Mouse (Mus musculus) CH12.LX (cell line): ENCODE data around the gene Lpin1. TPM values are rescaled to one million over a fixed set of nuclear protein-coding genes. Genes with fewer than 3 reads are reported as not detected.

ENCODE experiments used
- DNase-seq: peaks from one replicate; pipeline ENCODE4 v3.0.0-alpha.2; 2013; ENCODE audit errors: extremely low read depth
- H3K27ac ChIP-seq: 2 replicates; pipeline ENCODE4 v1.5.1; 2012; ENCODE audit warnings: low read depth, mild to moderate bottlenecking, control low read depth, moderate library complexity; ENCODE audit not compliant: insufficient read depth
- H3K27me3 ChIP-seq: replicated peaks from 2 replicates; pipeline ENCODE3; 2012; ENCODE audit warnings: inconsistent platforms
- H3K36me3 ChIP-seq, 2 experiments: replicated peaks in 1 of 2; 2 replicates each; pipeline versions ENCODE3 to v1.6.1; 2012; ENCODE audit warnings: inconsistent platforms in 1 of 2, low read length in 1 of 2, mild to moderate bottlenecking in 1 of 2, mixed read lengths in 1 of 2, moderate library complexity in 1 of 2; ENCODE audit not compliant: control insufficient read depth in 1 of 2, insufficient read depth in 1 of 2
- H3K4me1 ChIP-seq, 2 experiments: 2 replicates each; pipeline ENCODE4 v1.6.1; 2012; ENCODE audit warnings: inconsistent platforms in 1 of 2, moderate library complexity in 1 of 2; ENCODE audit not compliant: insufficient read depth in 2 of 2, control insufficient read depth in 1 of 2
- H3K4me2 ChIP-seq: 2 replicates; pipeline ENCODE4 v1.6.1; 2012; ENCODE audit warnings: low read depth, mild to moderate bottlenecking, control low read depth; ENCODE audit not compliant: poor library complexity, insufficient read depth, severe bottlenecking
- H3K4me3 ChIP-seq, 3 experiments: fragments of 150-350 bp in 1 of 3; sonication (generic) in 1 of 3; replicated peaks in 1 of 3; 2 replicates each; pipeline versions ENCODE3 to v1.5.1; 2011 to 2012; ENCODE audit warnings: low read depth in 2 of 3, low read length in 2 of 3, mild to moderate bottlenecking in 2 of 3, moderate library complexity in 2 of 3, control low read depth in 1 of 3, improper control_type of control experiment in 1 of 3, inconsistent platforms in 1 of 3, mixed read lengths in 1 of 3; ENCODE audit not compliant: poor library complexity in 1 of 3
- H3K79me2 ChIP-seq: replicated peaks from 2 replicates; pipeline ENCODE4 v1.6.1; 2012; ENCODE audit warnings: mild to moderate bottlenecking, moderate library complexity; ENCODE audit not compliant: control insufficient read depth, poor library complexity, insufficient read depth, severe bottlenecking; ENCODE audit errors: extremely low read depth
- H3K9ac ChIP-seq: 2 replicates; pipeline ENCODE4 v1.6.1; 2012; ENCODE audit warnings: low read depth, mild to moderate bottlenecking, control low read depth, moderate library complexity; ENCODE audit not compliant: insufficient read depth
- H3K9me3 ChIP-seq: replicated peaks from 2 replicates; pipeline ENCODE3; 2012; ENCODE audit warnings: low read length, inconsistent platforms, mixed read lengths
- BHLHE40 ChIP-seq: IDR thresholded peaks from 2 replicates; pipeline ENCODE4 v1.6.1; 2011; ENCODE audit warnings: mild to moderate bottlenecking, low read depth, low read length, improper control_type of control experiment
- CHD2 ChIP-seq: IDR thresholded peaks from 2 replicates; pipeline ENCODE4 v1.6.1; 2011; ENCODE audit warnings: low read length, improper control_type of control experiment
- CTCF ChIP-seq, 2 experiments: IDR thresholded peaks in 1 of 2; conservative IDR thresholded peaks in 1 of 2; 2 replicates each; pipeline ENCODE4 v1.5.1; 2011 to 2012; ENCODE audit warnings: low read depth in 2 of 2, low read length in 2 of 2, improper control_type of control experiment in 1 of 2, inconsistent platforms in 1 of 2, mild to moderate bottlenecking in 1 of 2, moderate library complexity in 1 of 2
- E2F4 ChIP-seq: IDR thresholded peaks from 2 replicates; pipeline ENCODE4 v1.6.1; 2011; ENCODE audit warnings: low read depth, low read length, improper control_type of control experiment; ENCODE audit not compliant: insufficient replicate concordance
- ELF1 ChIP-seq: IDR thresholded peaks from 2 replicates; pipeline ENCODE4 v1.6.1; 2014; ENCODE audit warnings: low read depth, mild to moderate bottlenecking, inconsistent platforms, low read length, improper control_type of control experiment
- EP300 ChIP-seq: IDR thresholded peaks from 2 replicates; pipeline ENCODE4 v1.6.1; 2011; ENCODE audit warnings: low read length, improper control_type of control experiment
- ETS1 ChIP-seq: conservative IDR thresholded peaks from 2 replicates; pipeline ENCODE4 v1.6.1; 2012; ENCODE audit warnings: low read depth, mild to moderate bottlenecking, inconsistent platforms, low read length, improper control_type of control experiment, moderate library complexity
- GABPA ChIP-seq: IDR thresholded peaks from 2 replicates; pipeline ENCODE4 v1.6.1; 2012; ENCODE audit warnings: low read depth, low read length, improper control_type of control experiment, inconsistent platforms; ENCODE audit not compliant: insufficient replicate concordance
- JUN ChIP-seq: IDR thresholded peaks from 2 replicates; pipeline ENCODE4 v1.6.1; 2011; ENCODE audit warnings: low read depth, mild to moderate bottlenecking, low read length, improper control_type of control experiment, moderate library complexity; ENCODE audit not compliant: insufficient read depth
- JUND ChIP-seq: conservative IDR thresholded peaks from 2 replicates; pipeline ENCODE4 v1.6.1; 2011; ENCODE audit warnings: low read depth, low read length, improper control_type of control experiment
- KAT2A ChIP-seq: IDR thresholded peaks from 2 replicates; pipeline ENCODE4 v1.6.1; 2012; ENCODE audit warnings: low read length, improper control_type of control experiment, inconsistent platforms; ENCODE audit not compliant: insufficient replicate concordance
- MAFK ChIP-seq: IDR thresholded peaks from 2 replicates; pipeline ENCODE4 v1.6.1; 2011; ENCODE audit warnings: low read length, improper control_type of control experiment; ENCODE audit not compliant: insufficient replicate concordance
- MAX ChIP-seq: IDR thresholded peaks from 2 replicates; pipeline ENCODE4 v1.6.1; 2011; ENCODE audit warnings: low read length, improper control_type of control experiment
- MEF2A ChIP-seq: IDR thresholded peaks from 2 replicates; pipeline ENCODE4 v1.6.1; 2014; ENCODE audit warnings: low read depth, mild to moderate bottlenecking, inconsistent platforms, low read length, improper control_type of control experiment, borderline replicate concordance
- MXI1 ChIP-seq: IDR thresholded peaks from 2 replicates; pipeline ENCODE4 v1.6.1; 2011; ENCODE audit warnings: mild to moderate bottlenecking, low read depth, low read length, improper control_type of control experiment
- MYC ChIP-seq: IDR thresholded peaks from 2 replicates; pipeline ENCODE4 v1.6.1; 2011; ENCODE audit warnings: low read depth, mild to moderate bottlenecking, improper control_type of control experiment, low read length
- NELFE ChIP-seq: IDR thresholded peaks from 2 replicates; pipeline ENCODE4 v1.6.1; 2011; ENCODE audit warnings: low read depth, low read length, improper control_type of control experiment
- NRF1 ChIP-seq: IDR thresholded peaks from 2 replicates; pipeline ENCODE4 v1.6.1; 2014; ENCODE audit warnings: low read depth, mild to moderate bottlenecking, inconsistent platforms, low read length, improper control_type of control experiment, moderate library complexity
- PAX5 ChIP-seq: IDR thresholded peaks from 2 replicates; pipeline ENCODE4 v1.6.1; 2012; ENCODE audit warnings: low read length, inconsistent platforms, mixed read lengths
- POLR2A ChIP-seq: IDR thresholded peaks from 2 replicates; pipeline ENCODE4 v1.6.1; 2011; ENCODE audit warnings: low read depth, mild to moderate bottlenecking, improper control_type of control experiment, low read length
- TBP ChIP-seq: conservative IDR thresholded peaks from 2 replicates; pipeline ENCODE4 v1.6.1; 2011; ENCODE audit warnings: low read depth, low read length, improper control_type of control experiment
- TCF12 ChIP-seq: IDR thresholded peaks from 2 replicates; pipeline ENCODE4 v1.6.1; 2014; ENCODE audit warnings: low read depth, mild to moderate bottlenecking, inconsistent platforms, low read length, improper control_type of control experiment
- UBTF ChIP-seq: IDR thresholded peaks from 2 replicates; pipeline ENCODE4 v1.6.1; 2012; ENCODE audit warnings: low read depth, mild to moderate bottlenecking, inconsistent platforms, low read length, improper control_type of control experiment, moderate library complexity
- USF2 ChIP-seq: conservative IDR thresholded peaks from 2 replicates; pipeline ENCODE4 v1.6.1; 2011; ENCODE audit warnings: low read depth, low read length, improper control_type of control experiment
- ZC3H11A ChIP-seq: IDR thresholded peaks from 2 replicates; pipeline ENCODE4 v1.6.1; 2012; ENCODE audit warnings: low read depth, mild to moderate bottlenecking, inconsistent platforms, low read length, improper control_type of control experiment
- ZKSCAN1 ChIP-seq: IDR thresholded peaks from 2 replicates; pipeline ENCODE4 v1.6.1; 2012; ENCODE audit warnings: low read depth, inconsistent platforms, low read length, improper control_type of control experiment, borderline replicate concordance
- ZMIZ1 ChIP-seq: IDR thresholded peaks from 2 replicates; pipeline ENCODE4 v1.6.1; 2012; ENCODE audit warnings: low read depth, mild to moderate bottlenecking, inconsistent platforms, low read length, improper control_type of control experiment
- ZNF384 ChIP-seq: IDR thresholded peaks from 2 replicates; pipeline ENCODE4 v1.6.1; 2012; ENCODE audit warnings: low read depth, low read length, improper control_type of control experiment, inconsistent platforms
- dilution Hi-C: fragments of 300-500 bp; cut with MboI; formaldehyde crosslinking; loops from 2 replicates; pipeline ENCODE4 v1.14.3; 2020; ENCODE audit warnings: low sequenced_read_pairs; ENCODE audit not compliant: extremely low pct_unique_long_range_greater_than_20kb, extremely low pct_ligation_motif_present
- in situ Hi-C: fragments of 300-500 bp; cut with MboI; formaldehyde crosslinking; loops from 3 replicates; pipeline ENCODE4 v1.14.3; 2019; ENCODE audit warnings: low sequenced_read_pairs, low pct_ligation_motif_present, low pct_unique_long_range_greater_than_20kb, mixed read lengths
- polyA plus RNA-seq: library from polyadenylated mRNA; unstranded; fragments of >175 nt; gene quantifications from 2 replicates; pipeline ENCODE4 v1.2.1, GENCODE M21; 2012; ENCODE audit warnings: low read depth; ENCODE audit not compliant: insufficient read length
- total RNA-seq, 2 experiments: library from RNA; depleted of rRNA; stranded (reverse); fragments of 300-350 nt in 1 of 2; fragments of >200 nt in 1 of 2; gene quantifications; 2 replicates each; pipeline ENCODE4 v1.2.3; 2012 to 2014

Gene Lpin1
- total and polyA plus RNA-seq, 3 experiments, result 6.1 to 7.5 (median 6.7) TPM

DNA sequence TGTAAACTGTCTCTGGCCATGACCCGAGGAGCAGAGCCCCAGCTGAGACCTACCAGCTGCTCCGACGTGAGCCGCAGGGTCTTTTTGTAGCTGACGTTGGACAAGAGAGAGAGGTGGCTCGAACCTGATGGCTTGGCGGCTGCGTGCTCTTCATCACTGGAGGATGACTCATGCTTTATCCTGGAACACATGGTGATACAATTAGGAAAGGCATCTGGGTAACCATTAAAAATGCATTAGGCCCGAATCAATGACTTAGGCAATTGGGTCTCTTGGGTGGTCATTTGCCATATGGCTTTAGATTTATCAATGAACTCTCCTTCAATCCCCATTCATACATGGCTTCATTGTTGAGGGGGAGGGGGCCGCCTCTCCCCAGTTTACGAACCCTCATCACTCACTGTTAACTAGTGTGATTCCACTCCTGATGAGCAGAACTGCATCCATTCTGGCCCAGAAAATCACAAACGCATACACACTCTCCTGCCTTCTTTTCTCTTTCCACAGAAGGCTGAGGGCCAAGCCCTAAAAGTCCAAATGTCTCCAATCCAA is 61.9 kb downstream of the Lpin1 start:
- Histone ChIP-seq H3K9ac (no peak overlapping the region), H3K27ac (no peak overlapping the region), H3K4me1 (no peaks in the 10 kb centered on the region; a peak in 1 of 4 replicates), H3K79me2 (no peaks in the 10 kb centered on the region), H3K9me3 (no peaks in the 10 kb centered on the region), H3K36me3 (peaks cover 50 to 99% of the 10 kb centered on the region in 2 experiments), H3K27me3 (no peaks in the 10 kb centered on the region), H3K4me3 (no peak overlapping the region), H3K4me2 (no peak overlapping the region)
- dilution Hi-C loops (no loop called here), in situ Hi-C loops (loop anchor here (25.0 kb wide), 1 partner anchor 312 kb away; no protein-coding TSS in a partner anchor)
- DNase-seq, result no peak
- TF ChIP-seq NELFE (no peak), GABPA (no peak), CTCF (conservative IDR thresholded peaks at IDR 0.05 in 1 of 2, IDR thresholded peaks at IDR 0.05 in 1 of 2; ENCODE audit: low read depth in 2 of 2, low read length in 2 of 2) (no peak), MYC (no peak), ZNF384 (no peak), KAT2A (no peak), PAX5 (no peak), MXI1 (no peak), EP300 (no peak), ZMIZ1 (no peak), NRF1 (no peak), TBP (no peak), UBTF (no peak), ELF1 (no peak), ETS1 (no peak), TCF12 (no peak), BHLHE40 (no peak), ZKSCAN1 (no peak), MAX (no peak)

DNA sequence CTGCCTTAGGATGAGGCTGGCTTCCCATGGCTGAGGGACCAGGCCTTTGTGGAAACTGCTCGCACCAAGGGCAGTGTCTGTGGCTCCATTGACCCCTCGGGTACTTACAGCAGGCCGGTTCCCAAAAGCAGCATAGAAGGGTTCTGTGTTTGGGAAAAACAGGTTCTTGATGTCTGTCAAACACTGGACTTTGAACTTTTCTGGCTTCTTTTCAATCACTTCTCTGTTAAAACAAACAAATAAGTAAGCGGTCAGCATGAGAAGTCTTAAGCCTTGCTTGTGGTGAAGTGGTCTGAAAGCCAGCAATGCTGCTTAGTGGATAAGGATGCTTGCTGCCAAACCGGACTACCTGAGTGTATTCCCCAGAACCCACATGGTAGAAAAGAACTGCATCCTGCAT is 69.2 kb downstream of the Lpin1 start:
- no peak for DNase-seq
- no peak overlapping the region for H3K9ac ChIP-seq
- in situ Hi-C loops, result loop anchor here (25.0 kb wide), 1 partner anchor 304 kb away; no protein-coding TSS in a partner anchor
- no peaks in the 10 kb centered on the region for H3K4me1 ChIP-seq
- TF ChIP-seq MEF2A, result no peak
- no peak for TF ChIP-seq ZC3H11A
- no peak for TF ChIP-seq NELFE
- TF ChIP-seq POLR2A, result no peak
- no peak for TF ChIP-seq JUN
- no peak for TF ChIP-seq EP300
- no peak for TF ChIP-seq UBTF
- TF ChIP-seq JUND, result no peak
- TF ChIP-seq TCF12, result no peak
- no peak for TF ChIP-seq ZNF384
- no peak for TF ChIP-seq E2F4
- no peak for TF ChIP-seq CHD2
- TF ChIP-seq MAFK, result no peak
- no peak for TF ChIP-seq USF2
- H3K27me3 ChIP-seq, result no peaks in the 10 kb centered on the region
- H3K27ac ChIP-seq, result no peak overlapping the region
- dilution Hi-C loops, result no loop called here
- peaks cover 61 to 93% of the 10 kb centered on the region in 2 experiments for H3K36me3 ChIP-seq
- H3K4me2 ChIP-seq, result no peak overlapping the region
- no peaks in the 10 kb centered on the region for H3K9me3 ChIP-seq
- no peaks in the 10 kb centered on the region for H3K79me2 ChIP-seq
- no peak overlapping the region for H3K4me3 ChIP-seq
